Mouse (Mus musculus) spleen, adult 12 weeks (tissue): ENCODE measurements around the gene Notch4.

ENCODE experiments used
- DNase-seq: peaks from one replicate; pipeline ENCODE4 v3.0.0; 2022; ENCODE audit warnings: low spot score

Gene Notch4

DNA sequence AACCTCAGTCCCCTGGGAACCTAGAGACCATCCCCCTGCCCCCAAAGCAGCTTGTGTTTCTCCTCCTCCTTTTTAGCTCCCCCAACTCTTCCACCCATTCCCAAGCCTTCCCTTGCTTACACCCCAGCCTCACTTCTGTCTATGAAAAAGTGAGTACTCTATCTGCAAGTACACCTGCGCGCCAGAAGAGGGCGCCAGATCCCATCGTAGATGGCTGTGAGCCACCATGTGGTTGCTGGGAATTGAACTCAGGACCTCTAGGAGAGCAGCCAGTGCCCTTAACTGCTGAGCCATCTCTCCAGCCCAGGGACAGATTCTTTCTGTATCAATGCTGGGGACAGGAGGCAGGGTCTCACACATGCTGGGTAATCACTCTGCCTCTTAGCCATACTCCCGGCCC, 7.8 kb downstream of the Notch4 start:
- DNase-seq = no peak

GRCm38 (mm10) chr17:34572361-34572760, 8.3 kb downstream of the Notch4 start:
- no peak for DNase-seq

DNA sequence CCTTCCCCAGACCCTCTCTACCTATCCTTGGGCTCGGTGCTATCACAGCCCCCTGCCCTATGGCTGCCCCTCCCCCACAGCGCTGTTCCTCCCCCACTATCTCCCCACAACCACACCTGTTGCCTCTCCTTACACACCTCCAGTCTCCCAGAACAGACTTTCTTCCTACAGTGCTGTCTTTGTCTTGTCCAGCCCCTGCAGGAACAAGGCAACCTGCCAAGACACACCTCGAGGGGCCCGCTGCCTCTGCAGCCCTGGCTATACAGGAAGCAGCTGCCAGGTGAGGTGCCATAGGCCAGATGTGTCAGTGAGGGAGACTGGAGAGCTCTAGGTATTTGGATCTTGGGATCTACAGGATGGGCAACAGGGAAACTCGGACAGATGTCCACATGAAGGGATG, 12.5 kb downstream of the Notch4 start:
- no peak for DNase-seq

DNA sequence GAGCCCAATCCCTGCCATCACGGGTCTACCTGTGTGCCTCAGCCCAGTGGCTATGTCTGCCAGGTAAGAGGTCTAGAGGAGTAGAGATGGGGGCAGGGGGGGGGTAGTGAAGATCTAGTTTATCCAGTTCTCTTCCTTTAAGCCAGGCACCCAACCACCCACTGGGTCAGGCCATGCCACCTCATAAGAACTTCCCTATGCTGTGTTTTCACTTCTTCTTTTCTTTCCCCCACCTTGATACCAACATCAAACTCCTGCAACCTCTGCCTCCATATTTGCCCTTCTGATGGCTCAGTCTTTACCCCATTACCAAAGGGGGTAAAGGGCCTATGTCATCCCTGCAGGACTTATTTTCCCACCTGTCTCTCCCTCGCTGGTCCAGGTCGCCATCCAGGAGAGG, 14.0 kb downstream of the Notch4 start:
- no peak for DNase-seq

- no peak for DNase-seq
These were observed 18.5 kb downstream of the Notch4 start for GRCm38 (mm10) chr17:34582528-34582927.

- DNase-seq = no peak
These were observed 19.3 kb downstream of the Notch4 start for GRCm38 (mm10) chr17:34583397-34583796.

DNA sequence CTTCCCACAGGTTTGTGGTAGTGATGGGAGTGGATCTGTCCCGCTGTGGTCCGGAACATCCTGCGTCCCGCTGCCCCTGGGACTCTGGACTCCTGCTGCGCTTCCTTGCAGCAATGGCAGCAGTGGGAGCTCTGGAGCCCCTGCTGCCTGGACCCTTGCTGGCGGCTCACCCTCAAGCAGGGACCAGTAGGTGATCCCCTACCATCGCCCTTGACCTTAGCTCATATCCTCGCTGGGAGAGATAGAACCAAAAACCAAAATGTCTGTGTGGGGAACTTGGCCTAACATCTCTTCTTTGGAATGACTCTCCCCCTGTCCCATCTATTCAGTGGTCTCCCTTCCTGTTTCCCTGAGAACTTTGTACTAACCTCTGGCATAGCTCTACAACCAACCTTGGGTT, 19.8 kb downstream of the Notch4 start:
- no peak for DNase-seq

DNA sequence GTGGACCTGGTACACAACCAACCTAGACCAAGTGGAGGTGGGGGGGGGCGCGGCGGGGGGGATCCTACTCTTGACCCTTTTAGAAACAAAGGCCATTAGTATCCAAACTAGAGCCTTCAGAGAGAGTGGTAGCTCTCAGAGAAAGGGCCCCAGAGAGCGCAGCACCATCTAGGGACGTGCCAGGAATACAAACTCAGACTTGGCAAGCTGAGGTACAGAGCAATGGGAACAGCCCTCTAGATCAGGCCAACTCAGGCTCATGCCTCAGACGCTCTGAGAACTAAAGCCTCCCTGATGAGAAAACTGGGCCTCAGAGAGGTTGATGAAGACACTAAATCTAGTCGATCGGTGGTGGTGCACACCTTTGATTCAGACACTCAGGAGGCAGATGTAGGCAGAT, 21.1 kb downstream of the Notch4 start:
- no peak for DNase-seq

GRCm38 (mm10) chr17:34585877-34586771, 22.1 kb downstream of the Notch4 start:
- DNase-seq = no peak

- DNase-seq = peak; percentile 40
These were observed 22.8 kb downstream of the Notch4 start for GRCm38 (mm10) chr17:34586796-34587422.

DNA sequence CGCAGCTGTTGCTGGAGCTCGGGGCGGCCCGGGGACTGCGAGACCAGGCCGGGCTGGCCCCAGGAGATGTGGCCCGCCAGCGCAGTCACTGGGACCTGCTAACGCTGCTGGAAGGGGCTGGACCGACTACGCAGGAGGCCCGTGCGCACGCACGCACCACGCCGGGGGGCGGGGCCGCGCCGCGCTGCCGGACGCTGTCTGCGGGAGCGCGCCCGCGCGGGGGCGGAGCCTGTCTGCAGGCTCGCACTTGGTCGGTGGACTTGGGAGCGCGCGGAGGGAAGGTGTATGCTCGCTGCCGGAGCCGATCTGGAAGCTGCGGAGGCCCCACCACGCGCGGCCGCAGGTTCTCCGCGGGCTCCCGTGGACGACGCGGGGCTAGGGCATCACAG, 23.3 kb downstream of the Notch4 start:
- peak; percentile 98 for DNase-seq

GRCm38 (mm10) chr17:34587814-34588213, 23.7 kb downstream of the Notch4 start:
- no peak for DNase-seq

- no peak for DNase-seq
These were observed 24.7 kb downstream of the Notch4 start for GRCm38 (mm10) chr17:34588767-34589166.

DNA sequence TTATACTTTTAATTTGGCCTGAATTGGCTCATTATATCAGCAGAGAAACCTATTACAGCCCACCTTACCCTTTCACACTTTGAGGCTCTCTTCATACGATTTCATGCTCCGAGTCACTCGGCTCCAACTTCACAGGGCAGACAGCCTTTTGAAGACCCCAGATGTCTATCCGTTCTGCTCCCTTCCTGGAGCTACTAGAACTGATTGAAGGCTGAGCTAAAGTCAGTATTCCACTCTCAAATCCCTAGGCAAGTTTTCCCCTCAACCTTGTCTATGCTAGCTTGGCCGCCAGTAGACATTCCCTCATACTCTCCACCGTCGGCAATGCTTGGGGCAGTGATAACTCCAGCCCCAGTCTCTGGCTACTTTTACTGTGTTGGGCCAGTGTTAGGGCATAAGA, 25.1 kb downstream of the Notch4 start:
- no peak for DNase-seq

DNA sequence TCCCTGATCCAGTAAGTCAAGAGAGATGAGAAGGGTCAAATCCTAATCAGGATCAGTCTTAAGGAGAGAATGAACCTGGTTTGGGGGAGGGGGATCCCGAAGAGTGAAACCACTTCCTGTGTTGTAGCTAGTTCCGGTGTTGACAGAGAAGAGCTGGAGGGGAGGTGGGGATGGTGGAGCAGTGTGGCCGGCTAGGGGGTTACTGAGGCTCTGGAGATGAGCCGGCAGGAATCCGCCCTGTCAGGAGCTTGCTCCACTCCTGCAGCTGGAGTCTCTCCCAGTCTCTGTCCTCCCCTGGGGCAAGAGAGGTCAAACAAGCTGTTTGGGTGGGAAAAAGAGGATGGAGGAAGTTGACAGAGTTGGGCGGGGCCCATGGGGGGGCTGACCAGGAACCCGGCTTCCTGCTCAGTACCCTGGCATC, 25.6 kb downstream of the Notch4 start, which contains the start of gene Gpsm3:
Gene Gpsm3, plus strand, starts transcription at position 126 of the 421 bp plus-strand sequence.
- no peak for DNase-seq

DNA sequence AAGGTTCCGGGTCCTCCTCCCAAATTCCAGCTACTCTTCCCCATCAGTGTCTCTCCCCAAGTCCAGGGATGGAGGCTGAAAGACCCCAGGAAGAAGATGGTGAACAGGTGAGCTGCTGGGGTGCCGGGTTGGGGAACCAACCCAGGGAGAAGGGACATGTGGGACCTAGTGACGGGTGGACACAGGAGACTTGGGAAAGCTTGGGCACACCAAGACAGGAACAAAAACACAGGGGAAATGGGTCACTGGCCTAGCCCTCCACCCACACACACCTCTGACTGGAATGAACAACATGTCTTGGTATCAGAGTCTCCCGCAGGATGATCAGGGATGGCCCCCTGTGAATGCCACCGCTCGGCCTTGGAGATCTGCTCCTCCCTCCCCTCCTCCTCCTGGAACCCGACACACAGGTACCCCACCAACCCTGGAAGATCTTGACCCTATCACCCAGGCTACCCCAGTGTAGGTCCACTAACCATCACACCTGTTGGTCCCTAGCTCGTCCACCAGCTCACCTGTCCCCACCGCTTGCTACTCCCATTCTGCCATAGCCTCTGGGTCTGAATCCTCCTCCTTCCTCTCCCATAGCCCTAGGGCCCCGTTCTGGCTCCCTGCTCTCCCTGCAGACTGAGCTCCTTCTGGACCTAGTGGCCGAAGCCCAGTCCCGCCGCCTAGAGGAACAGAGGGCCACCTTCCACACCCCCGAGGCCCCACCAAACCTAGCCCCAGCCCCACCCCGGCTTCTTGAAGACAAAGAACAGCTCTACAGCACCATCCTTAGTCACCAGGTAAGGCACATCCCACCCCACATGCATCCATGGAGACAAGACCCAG, 26.3 kb downstream of the Notch4 start:
- DNase-seq = no peak

DNA sequence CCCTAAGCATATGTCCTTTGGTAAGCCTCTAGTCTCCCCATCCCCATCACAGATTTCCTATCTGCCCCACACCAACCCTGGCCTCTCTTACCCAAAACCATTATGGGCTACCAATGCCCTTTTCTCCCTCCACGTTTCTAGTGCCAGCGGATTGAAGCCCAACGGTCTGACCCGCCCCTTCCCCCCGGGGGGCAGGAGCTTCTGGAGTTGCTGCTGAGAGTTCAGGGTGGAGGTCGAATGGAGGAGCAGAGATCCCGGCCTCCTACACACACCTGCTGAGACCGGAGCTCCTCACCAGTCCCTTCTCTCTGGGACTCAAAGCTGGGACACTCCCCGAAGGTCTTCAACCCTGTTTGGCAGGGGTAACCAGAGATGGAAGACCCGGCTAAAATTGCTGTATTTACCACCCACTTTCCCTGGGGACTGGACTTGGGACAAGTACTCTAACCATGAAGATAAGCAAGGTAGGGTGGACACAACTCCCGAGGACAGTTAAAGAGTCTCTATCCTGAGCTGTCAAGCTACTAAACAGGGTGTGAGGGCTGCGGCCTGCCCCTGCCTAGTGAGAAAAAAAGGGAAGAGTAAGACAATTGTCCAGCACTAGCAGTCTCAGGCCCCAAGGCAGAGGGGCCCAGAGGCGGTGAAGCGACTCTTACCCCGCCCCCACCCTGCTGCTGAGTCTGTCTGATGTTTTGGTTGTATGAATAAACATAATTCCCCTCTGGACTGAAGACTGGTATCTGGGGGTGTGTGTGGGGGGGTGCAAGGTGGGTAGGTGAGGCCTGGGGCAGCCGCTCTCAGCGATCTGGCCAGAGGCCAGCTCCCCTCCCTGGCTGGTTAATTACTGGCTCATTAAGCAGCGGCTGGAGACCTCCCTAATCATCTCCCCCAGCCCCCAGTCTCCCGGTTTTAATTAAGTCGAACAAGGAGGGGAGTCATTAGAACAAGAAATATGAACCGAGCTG, 27.2 kb downstream of the Notch4 start, which contains the start of gene Pbx2:
Gene Pbx2, plus strand, starts transcription at position 238 of the 965 bp plus-strand sequence.
- no peak for DNase-seq

GRCm38 (mm10) chr17:34591994-34592375, 27.9 kb downstream of the Notch4 start:
- DNase-seq = peak; percentile 73

DNA sequence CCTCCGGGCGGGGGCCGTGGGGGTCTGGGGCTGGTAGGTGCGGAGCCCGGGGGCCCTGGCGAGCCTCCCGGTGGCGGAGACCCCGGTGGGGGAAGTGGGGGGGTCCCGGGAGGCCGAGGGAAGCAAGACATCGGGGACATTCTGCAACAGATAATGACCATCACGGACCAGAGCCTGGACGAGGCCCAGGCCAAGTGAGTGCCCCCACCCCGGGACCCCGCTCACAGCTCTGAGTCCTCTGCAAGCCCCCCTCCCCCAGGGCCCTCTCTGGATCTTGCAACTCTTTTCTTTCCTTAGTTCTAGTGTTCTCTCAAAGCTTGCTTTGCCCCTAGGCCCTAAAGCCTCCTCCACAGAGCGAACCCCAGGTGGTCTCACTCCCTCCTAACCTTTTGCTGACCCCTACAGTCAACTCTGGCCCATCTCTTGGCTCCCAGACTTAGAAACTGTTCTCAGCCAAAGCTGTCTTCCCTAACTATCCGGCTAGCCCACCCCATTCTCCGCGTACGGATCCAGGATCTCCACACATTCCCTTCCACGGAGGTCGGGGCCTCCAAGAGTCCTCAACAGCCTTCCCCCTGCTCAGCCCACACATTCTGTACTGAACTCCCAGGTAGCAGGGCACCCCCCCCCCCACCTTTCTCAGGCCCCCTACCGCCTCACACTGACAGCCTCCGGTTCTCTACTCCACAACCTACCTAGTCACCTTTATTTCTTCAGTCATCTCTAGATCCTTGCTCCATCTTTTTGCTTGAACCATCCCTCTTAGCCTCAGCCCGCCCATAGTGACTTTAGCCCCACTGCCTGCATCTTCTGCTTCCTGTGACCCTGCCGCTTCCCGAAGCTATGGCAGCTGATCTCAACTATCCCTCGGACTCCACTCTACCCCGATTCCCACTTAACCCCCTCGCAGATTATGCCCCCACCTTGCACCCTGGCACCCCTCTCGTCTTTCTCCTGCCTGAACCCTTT, 28.8 kb downstream of the Notch4 start:
- DNase-seq = no peak
